Mouse (Mus musculus) neural tube, embryonic 14.5 days (tissue): ENCODE measurements around the gene Trmt112. TPM values are rescaled to one million over a fixed set of nuclear protein-coding genes. Genes with fewer than 3 reads are reported as not detected.

ENCODE experiments used
- ATAC-seq: fragments of 200-750 bp; cut with Nextera tagmentation; 2 replicates; pipeline ENCODE4 v1.8.0; 2017; ENCODE audit warnings: low read depth, mild to moderate bottlenecking, moderate TSS enrichment, moderate library complexity
- H3K27ac ChIP-seq: fragments of 300-500 bp; sonication (generic); 2 replicates; pipeline ENCODE4 v1.5.1; 2014; ENCODE audit warnings: low read depth, mild to moderate bottlenecking, control low read depth, low read length, moderate library complexity, mixed read lengths
- H3K27me3 ChIP-seq: fragments of 300-500 bp; sonication (generic); 2 replicates; pipeline ENCODE4 v1.6.1; 2014; ENCODE audit warnings: low read length; ENCODE audit not compliant: control insufficient read depth, insufficient read depth
- H3K36me3 ChIP-seq: fragments of 300-500 bp; sonication (generic); 2 replicates; pipeline ENCODE4 v1.6.1; 2014; ENCODE audit warnings: low read length, mixed read lengths; ENCODE audit not compliant: control insufficient read depth, insufficient read depth
- H3K4me1 ChIP-seq: fragments of 300-500 bp; sonication (generic); 2 replicates; pipeline ENCODE4 v1.6.1; 2014; ENCODE audit warnings: low read length; ENCODE audit not compliant: control insufficient read depth, insufficient read depth
- H3K4me2 ChIP-seq: fragments of 300-500 bp; sonication (generic); 2 replicates; pipeline ENCODE4 v1.6.1; 2014; ENCODE audit warnings: mild to moderate bottlenecking, low read depth, low read length, control low read depth
- H3K4me3 ChIP-seq: fragments of 300-500 bp; sonication (generic); 2 replicates; pipeline ENCODE4 v1.5.1; 2014; ENCODE audit warnings: low read depth, low read length, control low read depth, mixed read lengths
- H3K9ac ChIP-seq: fragments of 300-500 bp; sonication (generic); replicated peaks from 2 replicates; pipeline ENCODE4 v1.6.1; 2014; ENCODE audit warnings: low read depth, mild to moderate bottlenecking, control low read depth, low read length, mixed read lengths
- H3K9me3 ChIP-seq: fragments of 300-500 bp; sonication (generic); 2 replicates; pipeline ENCODE4 v1.6.1; 2016; ENCODE audit warnings: low read length; ENCODE audit not compliant: control insufficient read depth
- WGBS: fragments of 180-500 bp; shearing (Covaris S2); extraction: QIAGEN DNeasy Blood & Tissue Kit; methylation state at CpG from one replicate; pipeline ENCODE4 v1.1.7; 2014; 5-methylcytosine and 5-hydroxymethylcytosine counted together
- polyA plus RNA-seq: library from polyadenylated mRNA; unstranded; fragments of >200 nt; fragmentation: Nextera tagmentation; extraction: Ambion mirVana; gene quantifications from 2 replicates; pipeline ENCODE4 v1.2.1, GENCODE M21; 2014

Trmt112 gene
- polyA plus RNA-seq, 1 experiment from 2014 or later = 104 TPM

GRCm38 (mm10) chr19:6931002-6931401 is 21.5 kb downstream of the Trmt112 start:
- 0% methylated on average over 2 of the region's 2 CpGs for WGBS
- H3K27me3 ChIP-seq = peaks cover 61% of the 10 kb centered on the region

DNA sequence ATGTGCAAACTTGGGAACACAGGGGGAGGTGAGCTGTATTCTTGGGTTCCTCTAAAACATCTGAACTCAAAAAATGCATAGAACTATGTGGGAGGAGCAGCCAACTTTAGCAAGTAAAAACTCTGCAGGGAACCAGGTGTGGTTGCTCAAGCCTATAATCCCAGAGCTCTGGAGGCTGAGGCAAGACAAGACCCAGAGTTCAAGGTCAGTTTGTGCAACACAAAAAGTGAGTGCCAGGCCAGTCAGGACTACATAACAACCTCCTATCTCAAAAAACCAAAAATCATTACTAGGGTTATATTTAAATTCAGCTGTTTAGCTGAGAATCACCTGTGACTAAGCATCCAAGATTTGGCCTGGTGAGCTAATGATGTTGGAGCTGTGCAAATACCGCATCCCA is 22.5 kb downstream of the Trmt112 start:
- peaks cover 11% of the 10 kb centered on the region for H3K4me1 ChIP-seq
- H3K36me3 ChIP-seq = no peaks in the 10 kb centered on the region
- no peaks in the 10 kb centered on the region for H3K9me3 ChIP-seq
- no peak overlapping the region for H3K27ac ChIP-seq
- peaks cover 54% of the 10 kb centered on the region for H3K27me3 ChIP-seq
- 53% methylated on average over 1 of the region's 1 CpGs for WGBS
- H3K9ac ChIP-seq = no peak overlapping the region
- H3K4me2 ChIP-seq = no peak overlapping the region
- ATAC-seq = no peak
- H3K4me3 ChIP-seq = no peak overlapping the region

More at GRCm38 (mm10) chr19:6931002-6931401, 21.5 kb downstream of the Trmt112 start:
- Histone ChIP-seq H3K9me3 (no peaks in the 10 kb centered on the region), H3K4me1 (peaks cover 11% of the 10 kb centered on the region), H3K36me3 (no peaks in the 10 kb centered on the region), H3K27ac (no peak overlapping the region), H3K4me3 (no peak overlapping the region), H3K4me2 (no peak overlapping the region), H3K9ac (no peak overlapping the region)
- no peak for ATAC-seq

DNA sequence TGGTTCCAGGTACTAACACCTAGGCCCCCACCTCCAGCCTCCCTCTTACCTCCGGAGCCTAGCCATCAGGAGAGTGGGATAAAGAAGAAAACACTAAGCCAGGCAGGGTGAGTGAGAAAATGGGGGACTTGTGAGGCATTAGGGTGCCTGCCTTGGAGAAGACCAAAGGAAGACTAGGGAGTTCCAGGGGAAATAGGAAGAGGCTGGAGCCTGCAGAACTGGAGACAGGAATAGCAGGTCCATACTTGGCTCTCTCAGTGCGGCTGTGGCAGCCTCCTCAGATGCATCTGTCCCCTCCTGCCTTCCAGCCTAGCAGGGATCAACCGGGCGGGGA is 23.6 kb downstream of the Trmt112 start:
- Histone ChIP-seq H3K27ac (no peak overlapping the region), H3K9ac (peak overlapping the region; percentile 55; the same call in 1 of the 2 replicates), H3K4me2 (no peak overlapping the region), H3K36me3 (no peaks in the 10 kb centered on the region), H3K9me3 (no peaks in the 10 kb centered on the region), H3K27me3 (peaks cover 49% of the 10 kb centered on the region), H3K4me1 (peaks cover 11% of the 10 kb centered on the region), H3K4me3 (peak overlapping the region; percentile 43)
- WGBS = 29% methylated on average over 4 of the region's 4 CpGs
- ATAC-seq = no peak

- ATAC-seq = peak; percentile 62
- H3K27me3 ChIP-seq = peaks cover 49% of the 10 kb centered on the region
- H3K36me3 ChIP-seq = no peaks in the 10 kb centered on the region
- H3K9me3 ChIP-seq = no peaks in the 10 kb centered on the region
- 2% methylated on average over 58 of the region's 58 CpGs for WGBS
- peak overlapping the region; percentile 60 for H3K4me2 ChIP-seq
- peak overlapping the region; percentile 55 for H3K9ac ChIP-seq
- no peak overlapping the region for H3K27ac ChIP-seq
- peak overlapping the region; percentile 43 for H3K4me3 ChIP-seq
- peaks cover 14% of the 10 kb centered on the region for H3K4me1 ChIP-seq
Observed at GRCm38 (mm10) chr19:6933436-6934194, 24.1 kb downstream of the Trmt112 start.

DNA sequence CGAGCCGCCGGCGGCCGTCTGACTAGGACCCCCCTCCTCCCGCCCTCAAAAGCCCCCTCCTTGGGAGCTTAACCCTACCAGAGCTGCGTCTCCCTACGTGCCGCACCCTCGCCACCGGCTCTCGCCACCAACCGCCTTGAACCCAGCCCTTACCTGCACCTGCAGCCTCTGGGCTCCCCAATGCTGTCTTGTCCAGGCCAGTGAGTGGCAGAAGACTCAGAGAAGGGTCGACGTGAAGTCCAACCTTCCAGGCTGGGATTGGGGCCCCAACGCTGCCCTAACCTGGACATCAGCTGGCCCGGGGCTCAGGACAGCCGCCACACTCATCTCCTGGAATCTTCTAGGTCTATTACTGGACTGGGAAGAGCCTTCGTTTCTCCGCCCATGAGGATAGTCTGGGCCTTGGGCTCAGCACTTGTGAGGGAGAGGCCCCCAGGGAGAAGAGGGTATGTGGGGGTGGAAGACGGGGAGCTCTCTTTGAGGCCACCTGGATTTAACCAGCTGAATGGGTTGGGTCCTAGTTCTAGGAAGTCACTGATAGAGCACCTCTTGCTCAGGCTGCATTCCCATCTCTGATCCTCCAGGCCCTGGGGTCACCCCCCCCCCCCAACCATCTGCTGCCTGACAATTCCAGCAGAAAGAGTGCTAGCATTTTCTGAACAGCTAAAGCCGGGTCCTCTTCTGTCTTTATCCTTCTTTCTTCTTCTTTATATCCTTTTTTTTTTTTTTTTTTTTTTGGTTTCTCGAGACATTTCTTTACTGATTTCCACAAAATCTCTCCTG is 24.9 kb downstream of the Trmt112 start, which contains the start of gene Kcnk4:
Gene Kcnk4, minus strand, starts transcription at position 321 of the 783 bp plus-strand sequence.
- Histone ChIP-seq H3K4me3 (peak within 1 kb of the TSS; percentile 43), H3K27ac (no peak within 1 kb of the TSS), H3K4me1 (peaks cover 14% of the 10 kb centered on the region), H3K9ac (peak within 1 kb of the TSS; percentile 55), H3K27me3 (peaks cover 43% of the 10 kb centered on the region), H3K36me3 (no peaks in the 10 kb centered on the region), H3K9me3 (no peaks in the 10 kb centered on the region), H3K4me2 (peak within 1 kb of the TSS; percentile 60)
- 10% methylated on average over 23 of the region's 23 CpGs for WGBS
- no peak; the same call in 1 of the 2 replicates for ATAC-seq

- H3K9me3 ChIP-seq = no peaks in the 10 kb centered on the region
- H3K4me2 ChIP-seq = no peak overlapping the region
- H3K9ac ChIP-seq = no peak overlapping the region
- no peak overlapping the region for H3K4me3 ChIP-seq
- 23% methylated on average over 3 of the region's 3 CpGs for WGBS
- no peak overlapping the region for H3K27ac ChIP-seq
- H3K27me3 ChIP-seq = peaks cover 38% of the 10 kb centered on the region
- ATAC-seq = no peak
- peaks cover 30% of the 10 kb centered on the region for H3K4me1 ChIP-seq
- H3K36me3 ChIP-seq = no peaks in the 10 kb centered on the region
Observed at GRCm38 (mm10) chr19:6936299-6936698, 26.8 kb downstream of the Trmt112 start.

DNA sequence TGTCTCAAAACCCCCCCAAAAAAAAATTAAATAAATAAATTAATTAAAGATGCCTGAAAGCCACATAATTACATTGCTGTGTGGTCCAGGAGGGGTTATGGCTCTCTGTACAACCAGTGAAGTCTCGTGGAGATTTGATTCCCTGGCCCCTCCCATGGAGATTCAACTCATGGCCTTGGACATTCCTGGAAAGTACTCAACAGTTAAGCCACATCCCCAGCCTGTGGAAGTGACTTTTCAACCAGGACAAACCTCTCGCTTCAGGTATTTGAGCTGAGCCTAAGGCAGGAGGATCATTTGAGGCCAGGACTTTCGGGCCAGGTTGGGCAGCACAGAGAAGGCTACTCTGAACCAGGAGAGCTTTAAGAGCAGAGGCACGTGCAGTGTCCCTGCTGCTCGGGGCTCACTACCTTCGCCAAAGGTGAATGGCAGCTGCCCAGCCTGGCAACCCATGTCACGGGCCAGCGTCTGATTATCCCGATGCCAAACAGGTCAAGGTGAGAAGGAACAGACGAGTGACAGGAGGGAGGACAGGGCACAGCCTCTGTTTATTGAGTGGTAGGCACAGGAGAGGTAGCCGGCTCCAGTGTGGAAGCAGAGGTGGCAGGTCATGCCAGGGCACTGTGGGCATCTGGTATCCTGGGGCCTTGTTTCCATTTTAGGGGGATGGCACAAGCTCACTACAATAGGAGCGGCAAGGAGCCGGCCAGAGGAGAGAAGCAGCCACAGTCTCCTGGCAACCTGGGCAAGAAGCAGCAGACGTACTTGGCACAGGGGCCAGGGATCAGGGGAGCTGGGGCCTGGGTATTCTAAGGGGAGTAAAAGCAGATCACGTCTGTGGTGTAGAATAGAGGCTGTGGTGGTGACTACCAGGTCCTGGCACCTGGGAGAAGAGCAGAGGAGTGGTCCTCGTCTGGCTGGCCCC is 28.3 kb downstream of the Trmt112 start:
- ATAC-seq = no peak
- Histone ChIP-seq H3K9ac (no peak overlapping the region), H3K27me3 (peaks cover 27% of the 10 kb centered on the region), H3K4me3 (no peak overlapping the region), H3K4me2 (no peak overlapping the region), H3K27ac (no peak overlapping the region), H3K9me3 (no peaks in the 10 kb centered on the region), H3K36me3 (no peaks in the 10 kb centered on the region), H3K4me1 (peaks cover 31% of the 10 kb centered on the region)
- 80% methylated on average over 16 of the region's 16 CpGs for WGBS

- no peak overlapping the region for H3K27ac ChIP-seq
- H3K4me3 ChIP-seq = peak overlapping the region; percentile 85; the same call in 1 of the 2 replicates
- no peaks in the 10 kb centered on the region for H3K36me3 ChIP-seq
- H3K9ac ChIP-seq = peak overlapping the region; percentile 82
- H3K4me1 ChIP-seq = peaks cover 22% of the 10 kb centered on the region
- H3K4me2 ChIP-seq = peak overlapping the region; percentile 100
- no peak for ATAC-seq
- no peaks in the 10 kb centered on the region for H3K9me3 ChIP-seq
- H3K27me3 ChIP-seq = peaks cover 11% of the 10 kb centered on the region
- 88% methylated on average over 20 of the region's 20 CpGs for WGBS
Observed at GRCm38 (mm10) chr19:6939106-6940002, 29.9 kb downstream of the Trmt112 start.
